ENCODE assay signal across 9 mouse cellular contexts in the genomic region with DNA sequence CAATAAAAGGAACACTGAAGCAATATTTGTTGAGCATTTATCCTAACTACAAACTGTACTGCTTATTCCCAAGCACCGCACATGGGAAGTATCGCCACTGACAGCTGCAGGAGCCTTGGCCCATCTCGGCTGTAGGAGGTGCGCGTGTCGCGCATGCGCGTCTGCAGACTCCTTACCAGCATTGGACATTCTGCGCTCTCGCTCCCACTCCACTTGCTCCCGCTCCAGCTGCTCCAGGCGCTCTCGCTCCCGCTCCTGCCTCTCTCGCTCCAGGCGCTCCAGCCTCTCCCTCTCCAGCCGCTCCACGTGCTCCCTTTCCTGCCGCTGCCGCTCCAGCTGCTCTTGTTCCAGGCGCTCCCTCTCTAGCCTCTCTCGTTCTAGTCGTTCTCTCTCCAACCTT.
DNase-seq lines count a peak whose midpoint lies in the region; ATAC-seq lines count a peak whose summit lies in the region.
"Had no signal": no experiment of that assay in that cellular context is flagged by ENCODE, and none has a peak within 500 bp of the region (broad histone marks: within the 10 kb centered on the region; RNA-seq: fewer than 3 reads in every experiment).

No protein-coding gene starts in this region.

- no peak overlapping the region for H3K4me2 ChIP-seq in kidney, embryonic 16.5 days (replicated peaks; ENCODE audit: low read depth, low read length)
- H3K4me2 ChIP-seq in heart, embryonic 14.5 days (ENCODE audit: low read length), result peak overlapping the region; percentile 47
- no peak overlapping the region for H3K4me2 ChIP-seq in kidney, embryonic 14.5 days (replicated peaks; ENCODE audit: low read depth, low read length)
- H3K4me2 ChIP-seq: limb, embryonic 15.5 days had no signal

- H3K36me3 ChIP-seq in kidney, embryonic 16.5 days (ENCODE audit: insufficient read depth, low read length), result peaks cover 18% of the 10 kb centered on the region
- H3K36me3 ChIP-seq in heart, embryonic 14.5 days (ENCODE audit: control insufficient read depth, insufficient read depth, low read length), result peaks cover 41% of the 10 kb centered on the region
- peaks cover 17% of the 10 kb centered on the region for H3K36me3 ChIP-seq in kidney, embryonic 14.5 days (ENCODE audit: control insufficient read depth, insufficient read depth, low read length)

- no peak overlapping the region for H3K9ac ChIP-seq in kidney, embryonic 16.5 days (replicated peaks; ENCODE audit: low read length)
- no peak overlapping the region for H3K9ac ChIP-seq in heart, embryonic 14.5 days (ENCODE audit: low read length)
- no peak overlapping the region for H3K9ac ChIP-seq in kidney, embryonic 14.5 days (ENCODE audit: low read depth, low read length)
- H3K9ac ChIP-seq: limb, embryonic 15.5 days had no signal

- no peak overlapping the region for H3K4me3 ChIP-seq in kidney, embryonic 16.5 days (ENCODE audit: low read length)
- H3K4me3 ChIP-seq in heart, embryonic 14.5 days (ENCODE audit: control insufficient read depth in 1 of 2, insufficient read depth in 1 of 2, low read depth in 1 of 2, low read length in 2 of 2), result no peak overlapping the region
- H3K4me3 ChIP-seq in kidney, embryonic 14.5 days (ENCODE audit: low read length), result no peak overlapping the region
- H3K4me3 ChIP-seq: limb, embryonic 15.5 days had no signal

- no peak for ATAC-seq in kidney, embryonic 16.5 days (ENCODE audit: low FRiP score, low TSS enrichment)
- ATAC-seq in heart, embryonic 14.5 days (ENCODE audit: insufficient number of reproducible peaks, insufficient read depth, low FRiP score, low read depth), result no peak
- ATAC-seq in activated CD4-positive, CD25-positive, alpha-beta regulatory T cell, adult 4 months, result no peak
- no peak for ATAC-seq in kidney, embryonic 14.5 days (ENCODE audit: low FRiP score, low TSS enrichment)

- no peaks in the 10 kb centered on the region for H3K27me3 ChIP-seq in kidney, embryonic 16.5 days (ENCODE audit: insufficient read depth, low read length)
- H3K27me3 ChIP-seq in heart, embryonic 14.5 days (ENCODE audit: control insufficient read depth, insufficient read depth, low read length), result no peaks in the 10 kb centered on the region
- no peaks in the 10 kb centered on the region for H3K27me3 ChIP-seq in kidney, embryonic 14.5 days (ENCODE audit: control insufficient read depth, insufficient read depth, low read length)
- H3K27me3 ChIP-seq: limb, embryonic 15.5 days had no signal

- H3K9me3 ChIP-seq in kidney, embryonic 16.5 days (ENCODE audit: low read length), result no peaks in the 10 kb centered on the region
- no peaks in the 10 kb centered on the region for H3K9me3 ChIP-seq in heart, embryonic 14.5 days (ENCODE audit: control insufficient read depth, low read length)
- no peaks in the 10 kb centered on the region for H3K9me3 ChIP-seq in kidney, embryonic 14.5 days (ENCODE audit: control insufficient read depth, low read length)
- H3K9me3 ChIP-seq: limb, embryonic 15.5 days had no signal

- no peak overlapping the region for H3K27ac ChIP-seq in kidney, embryonic 16.5 days (ENCODE audit: low read length)
- H3K27ac ChIP-seq in heart, embryonic 14.5 days (replicated peaks in 1 of 2; ENCODE audit: control insufficient read depth in 1 of 2, insufficient read depth in 1 of 2, low read depth in 2 of 2, low read length in 2 of 2), result peak overlapping the region in 1 of 2 experiments; percentile 8; a peak in 1 of 4 replicates
- H3K27ac ChIP-seq in kidney, embryonic 14.5 days (ENCODE audit: low read depth, low read length), result no peak overlapping the region
- H3K27ac ChIP-seq: limb, embryonic 15.5 days had no signal

- no peaks in the 10 kb centered on the region for H3K4me1 ChIP-seq in kidney, embryonic 16.5 days (ENCODE audit: insufficient read depth, low read length)
- peaks cover 6 to 7% of the 10 kb centered on the region in 2 experiments; a peak in 3 of 4 replicates for H3K4me1 ChIP-seq in heart, embryonic 14.5 days (ENCODE audit: control insufficient read depth in 2 of 2, insufficient read depth in 2 of 2, low read length in 2 of 2)
- no peaks in the 10 kb centered on the region for H3K4me1 ChIP-seq in kidney, embryonic 14.5 days (ENCODE audit: control insufficient read depth, insufficient read depth, low read length)
- H3K4me1 ChIP-seq: limb, embryonic 15.5 days had no signal

- 84% methylated on average over 24 of the region's 24 CpGs for WGBS in kidney, embryonic 16.5 days
- 56% methylated on average over 24 of the region's 24 CpGs for WGBS in heart, embryonic 14.5 days
- 87% methylated on average over 24 of the region's 24 CpGs for WGBS in kidney, embryonic 14.5 days

- DNase-seq in kidney, postnatal 10 days, result peak; percentile 20
- DNase-seq in embryo, embryonic 10.5 days (ENCODE audit: low spot score), result peak; percentile 51
- DNase-seq in left cerebral cortex, adult 8-10 months (ENCODE audit: low spot score in 2 of 2), result peak; percentile 11 to 76
- DNase-seq in right cerebral cortex, adult 2 months (ENCODE audit: low spot score in 2 of 2), result peak; percentile 61 to 67
